Mouse (Mus musculus): ENCODE data around the gene Lbx2.

Lbx2 gene

DNA sequence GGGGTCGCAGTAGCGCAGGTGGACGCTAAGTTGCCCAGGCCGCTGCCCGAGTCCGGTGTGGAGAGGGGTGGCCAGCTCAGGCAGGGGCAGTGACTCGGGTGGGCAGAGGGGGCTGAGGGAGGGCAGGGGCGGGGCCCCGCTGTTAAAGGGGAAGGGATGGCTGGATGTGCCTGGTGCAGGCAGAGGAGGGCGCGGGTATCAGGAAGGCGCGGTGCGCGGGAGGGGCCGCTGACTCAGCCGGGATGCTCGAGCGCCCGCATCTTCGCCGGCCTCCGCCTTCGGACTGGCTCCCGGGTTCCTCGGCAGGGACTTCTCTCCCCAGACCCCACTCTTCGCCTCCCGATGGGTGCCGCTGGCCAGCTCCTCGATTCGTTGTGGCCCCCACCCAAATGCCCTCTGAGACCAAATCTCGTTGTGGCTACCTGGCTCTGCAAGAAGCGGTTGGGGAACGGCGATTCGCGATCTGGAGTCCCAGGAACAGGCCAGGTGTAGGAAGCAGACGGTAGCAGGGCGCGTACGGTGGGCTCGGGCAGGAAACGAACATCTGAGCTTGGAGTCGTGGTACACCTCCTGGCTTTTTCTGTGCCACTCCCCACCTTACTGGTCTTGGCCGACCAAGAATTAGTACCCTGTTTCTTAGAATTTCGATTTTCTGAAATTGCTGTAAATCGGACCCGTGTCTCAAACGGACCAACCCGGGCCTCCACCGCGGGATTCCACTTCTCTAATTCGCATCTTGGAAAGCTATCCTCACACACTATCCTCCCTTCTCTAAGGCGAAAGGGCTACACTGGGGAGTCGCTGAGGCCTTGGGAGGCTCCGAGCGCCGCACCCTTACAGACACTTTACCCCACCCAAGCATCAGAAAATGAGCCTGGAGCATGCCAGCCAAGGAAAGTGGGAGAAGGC lies 15.6 kb upstream of the Lbx2 start:
- DNase-seq (ENCODE audit: low spot score), result no peak

DNA sequence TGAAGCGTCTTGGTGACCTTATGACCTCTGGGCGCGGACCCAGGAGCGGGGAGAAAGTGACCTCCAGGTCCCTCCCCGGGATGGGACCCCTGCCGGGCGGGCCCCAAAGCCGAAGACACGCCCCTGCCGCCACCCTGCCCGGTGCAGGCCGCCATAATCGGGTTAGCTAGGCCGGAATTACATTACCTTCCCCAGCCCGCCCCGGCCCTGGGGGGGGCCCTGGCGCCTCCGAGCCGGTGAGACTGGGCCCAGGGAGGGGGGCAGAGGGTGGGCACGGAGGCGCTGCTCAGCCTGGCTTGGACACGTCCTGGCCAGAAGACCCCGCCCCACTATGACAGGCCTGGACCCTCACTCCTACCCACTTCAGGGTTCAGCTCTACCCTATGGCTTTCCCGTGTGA lies 14.9 kb upstream of the Lbx2 start:
- DNase-seq (ENCODE audit: low spot score), result no peak

DNA sequence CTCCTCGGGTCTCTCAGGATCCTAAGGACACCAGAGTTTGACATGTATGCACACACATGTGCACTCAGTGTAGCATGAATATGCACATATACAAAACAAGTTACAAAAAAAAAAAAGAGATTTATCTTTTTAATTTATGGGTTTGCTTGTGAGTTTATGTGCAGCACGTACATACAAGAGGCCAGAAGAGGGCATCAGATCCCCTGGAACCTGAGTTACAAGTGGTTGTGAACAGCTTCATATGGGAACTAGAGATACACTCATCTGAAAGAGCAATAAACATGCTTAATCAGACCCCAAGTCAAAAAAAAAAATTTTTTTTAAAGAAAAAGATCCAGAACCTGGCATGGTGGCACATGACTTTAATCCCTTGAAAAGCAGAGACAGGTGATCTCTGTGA lies 11.2 kb upstream of the Lbx2 start:
- DNase-seq (ENCODE audit: low spot score), result no peak

DNA sequence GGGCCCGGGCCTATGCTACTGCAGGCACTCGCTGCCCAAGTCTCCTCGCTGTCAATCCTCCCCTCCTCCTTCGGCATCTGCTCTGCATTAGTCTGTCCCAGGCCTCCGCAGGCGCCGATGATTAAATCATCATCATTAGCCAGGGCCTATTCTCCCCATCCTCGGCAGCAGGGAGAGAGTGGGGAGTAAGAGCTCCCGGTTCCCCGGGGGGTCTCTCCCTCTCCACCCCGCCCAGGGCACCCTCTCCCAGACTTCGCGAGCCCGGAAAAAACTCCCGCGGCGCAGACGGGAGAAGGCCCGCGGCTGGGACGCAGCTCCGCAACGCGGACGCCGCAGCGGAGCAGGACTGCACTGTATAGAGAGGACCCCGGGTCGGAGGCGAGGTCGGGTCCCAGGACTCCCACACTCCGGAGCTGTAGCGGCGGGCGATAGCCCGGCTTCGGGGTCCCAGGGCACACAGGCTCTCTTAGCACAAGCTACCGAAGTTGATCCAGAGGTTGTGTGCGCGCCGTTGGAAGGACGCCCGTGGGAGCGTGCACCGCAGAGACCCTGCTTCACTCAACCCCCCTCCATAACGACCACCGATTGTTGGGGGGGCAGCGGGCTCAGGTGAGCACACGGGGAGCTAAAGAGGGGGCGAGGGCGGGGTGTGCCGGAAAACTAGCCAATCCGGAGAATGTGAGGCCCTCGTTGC lies 8.4 kb upstream of the Lbx2 start, which contains the start of gene Pcgf1:
Pcgf1 (plus strand) TSS at position 240 of the 694 bp plus-strand sequence.
- DNase-seq (ENCODE audit: low spot score), result no peak

DNA sequence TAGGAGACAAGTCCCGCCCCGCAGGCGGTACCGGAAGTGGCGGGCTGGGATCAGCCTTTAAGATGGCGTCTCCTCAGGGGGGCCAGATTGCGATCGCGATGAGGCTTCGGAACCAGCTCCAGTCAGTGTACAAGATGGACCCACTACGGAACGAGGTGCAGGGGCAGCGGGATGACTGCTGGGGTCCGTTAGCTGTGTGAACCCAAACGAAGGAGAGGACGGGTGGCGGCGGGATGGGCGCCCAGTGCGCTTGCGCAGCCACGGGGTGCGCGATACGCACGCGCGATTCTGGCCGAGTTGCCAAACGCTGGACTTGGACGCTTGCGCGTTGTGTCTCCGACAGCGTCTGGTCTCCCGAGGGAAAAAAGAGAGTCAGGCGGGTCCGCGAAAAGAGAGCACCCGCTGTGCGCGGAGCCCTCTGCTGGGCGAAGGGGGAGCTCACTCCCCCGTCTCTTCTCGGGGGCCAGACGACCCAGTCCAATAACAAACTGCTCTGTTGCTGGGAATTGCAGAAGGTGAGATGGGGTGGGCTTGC lies 7.8 kb upstream of the Lbx2 start:
- DNase-seq (ENCODE audit: low spot score), result peak; percentile 99

DNA sequence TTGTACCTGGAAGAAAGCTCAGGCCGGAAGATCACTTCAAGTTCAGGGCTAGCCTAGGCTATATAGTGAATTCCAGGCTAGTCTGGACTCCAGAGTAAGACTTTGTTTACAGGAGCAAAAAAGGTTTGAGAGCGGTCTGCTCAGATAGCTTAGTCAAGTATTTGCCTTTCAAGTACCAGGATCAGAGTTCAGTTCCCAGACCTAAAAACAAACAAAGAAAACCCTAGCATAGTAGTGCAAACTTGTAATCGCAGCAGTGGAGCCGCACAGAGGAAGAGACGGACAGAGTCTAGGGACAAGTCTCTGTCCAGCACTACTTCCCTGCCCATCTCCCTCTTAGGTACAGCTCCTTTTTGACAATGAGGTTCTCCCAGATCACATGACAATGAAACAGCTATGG lies 6.0 kb upstream of the Lbx2 start:
- DNase-seq (ENCODE audit: low spot score), result no peak

DNA sequence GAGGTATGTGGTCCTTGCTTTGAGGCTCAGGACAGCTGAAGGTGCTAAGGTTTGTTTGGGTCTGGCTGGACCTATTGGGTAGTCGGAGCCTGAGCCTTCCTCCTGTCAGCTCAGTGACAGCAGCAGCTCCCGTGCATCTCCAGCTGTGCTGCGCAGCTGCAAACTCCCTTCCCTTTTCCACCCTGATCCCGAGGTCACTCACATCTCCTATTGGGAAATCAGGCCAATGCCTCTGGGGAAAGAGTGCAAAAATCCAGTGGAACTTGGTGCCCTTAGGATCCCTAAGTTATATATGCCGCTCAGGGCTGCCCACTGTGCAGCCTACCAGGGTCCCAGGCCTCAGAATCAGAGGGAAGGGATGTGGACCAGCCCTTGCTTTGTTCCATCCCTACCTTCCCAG lies 2.7 kb upstream of the Lbx2 start:
- no peak for DNase-seq (ENCODE audit: low spot score)

DNA sequence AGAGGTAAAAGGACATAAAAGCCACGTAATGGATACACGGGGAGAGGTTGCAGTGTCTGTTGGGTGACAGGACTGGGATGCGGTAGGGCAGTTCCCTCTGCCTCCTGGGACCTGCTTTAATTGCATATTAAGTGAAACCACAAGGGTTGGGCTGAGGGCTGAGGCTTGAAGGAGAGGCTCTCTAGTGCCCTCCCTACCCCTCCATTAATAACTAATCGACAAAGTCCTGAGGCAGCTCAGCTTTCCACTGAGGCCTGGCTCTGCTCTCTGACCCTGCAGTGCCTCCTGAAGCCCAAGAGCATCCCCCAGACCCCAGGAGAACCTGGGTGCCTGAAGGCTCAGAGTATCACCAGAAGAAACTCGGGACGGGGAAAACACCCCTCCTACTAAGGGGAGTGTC lies 1.7 kb upstream of the Lbx2 start:
- DNase-seq (ENCODE audit: low spot score), result no peak

DNA sequence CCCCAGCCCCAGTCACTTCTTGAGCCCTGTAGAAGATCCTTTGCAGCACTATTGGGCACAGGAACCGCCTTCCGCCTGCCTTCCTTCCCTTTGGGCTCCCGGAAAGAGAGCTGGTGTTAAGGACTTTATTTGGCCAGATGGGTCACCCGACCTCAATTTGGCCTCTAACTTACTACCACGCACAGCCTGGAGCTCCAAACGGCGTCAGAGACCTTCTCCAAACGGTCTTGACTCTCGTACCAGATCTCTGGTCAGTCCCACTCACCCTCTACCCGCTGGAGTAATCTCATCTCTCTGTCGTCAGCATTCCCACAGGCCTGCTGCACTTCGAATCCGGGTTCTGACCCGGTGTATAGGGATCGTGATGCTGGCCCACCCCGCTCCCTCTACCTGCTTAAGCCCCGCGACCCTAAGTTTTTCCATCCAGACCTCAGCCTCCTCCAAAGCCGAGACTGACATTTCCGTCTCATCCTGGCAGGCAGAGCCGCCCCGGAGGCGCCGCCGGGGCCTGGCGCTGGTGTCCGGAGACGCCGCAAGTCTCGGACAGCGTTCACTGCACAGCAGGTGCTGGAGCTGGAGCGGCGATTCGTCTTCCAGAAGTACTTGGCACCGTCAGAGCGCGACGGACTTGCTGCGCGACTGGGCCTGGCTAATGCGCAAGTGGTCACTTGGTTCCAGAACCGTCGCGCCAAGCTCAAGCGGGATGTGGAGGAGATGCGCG lies 1.2 kb downstream of the Lbx2 start:
- DNase-seq (ENCODE audit: low spot score), result no peak

DNA sequence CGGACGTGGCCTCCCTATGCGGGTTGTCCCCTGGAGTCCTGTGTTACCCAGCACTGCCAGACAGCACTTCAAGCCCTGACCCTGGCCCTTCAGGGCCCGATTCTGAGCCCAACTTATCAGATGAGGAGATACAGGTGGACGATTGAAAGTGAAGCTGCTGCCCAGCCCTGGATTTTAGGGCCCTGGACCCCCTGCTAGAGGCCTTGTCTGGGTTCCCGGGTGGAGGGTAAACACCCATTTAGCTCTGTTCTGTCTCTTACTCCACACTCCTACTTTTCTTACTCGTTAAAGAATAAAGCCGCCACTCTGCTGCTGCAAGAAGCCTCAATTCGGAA lies 1.7 kb downstream of the Lbx2 start:
- DNase-seq (ENCODE audit: low spot score), result no peak

DNA sequence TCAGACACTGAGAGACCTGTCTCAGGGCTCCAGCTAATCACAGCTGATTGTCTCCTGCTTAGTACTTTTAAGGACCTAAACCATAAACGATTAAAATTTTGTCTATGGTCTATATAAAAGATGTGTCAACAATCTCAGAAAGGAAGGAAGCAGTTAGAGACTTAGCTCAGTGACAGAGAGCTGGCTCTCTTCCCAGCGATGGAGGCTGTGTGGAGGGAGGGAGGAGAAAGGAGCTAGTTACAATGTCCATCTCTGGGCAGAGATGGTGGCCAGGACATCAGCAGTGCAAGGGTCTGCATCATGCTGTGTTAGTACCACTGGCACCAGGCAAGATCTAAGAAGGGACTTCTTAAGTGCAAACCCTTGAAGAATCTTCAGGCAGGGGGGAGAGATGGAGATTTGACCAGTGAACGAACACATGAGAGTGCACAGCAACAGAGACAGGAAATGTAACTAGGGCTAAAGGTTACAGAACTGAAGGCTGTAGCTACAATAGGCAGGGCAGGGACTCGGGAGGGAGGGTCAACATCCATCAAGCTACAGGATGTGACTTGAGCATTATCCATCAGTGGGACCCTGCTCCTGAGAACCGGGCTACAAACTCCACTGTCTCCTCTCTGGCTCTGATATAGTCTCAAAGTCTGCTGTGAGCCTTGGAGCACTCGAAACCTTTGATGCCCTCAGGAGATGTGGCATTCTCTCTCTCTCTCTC lies 6.4 kb downstream of the Lbx2 start:
- DNase-seq (ENCODE audit: low spot score), result no peak

DNA sequence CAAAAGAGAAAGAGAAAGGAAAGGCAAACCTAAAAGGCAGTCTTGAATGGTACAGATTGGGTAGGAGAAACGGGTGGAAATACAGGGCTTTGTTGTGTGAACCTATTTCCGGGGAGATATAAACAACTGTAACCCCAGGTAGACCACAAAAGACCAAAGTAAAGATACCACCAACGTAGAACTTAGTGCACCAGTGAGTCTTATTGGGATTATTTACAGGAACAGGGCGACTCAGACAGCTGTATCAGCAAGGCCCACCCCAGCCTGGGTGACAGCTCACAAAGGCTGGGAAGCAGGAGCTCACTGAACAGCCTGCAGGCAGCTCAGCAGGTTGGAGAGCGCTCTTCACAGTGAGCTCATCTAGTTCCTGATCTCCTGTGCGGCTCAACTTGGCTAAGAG lies 9.8 kb downstream of the Lbx2 start:
- no peak for DNase-seq (ENCODE audit: low spot score)

DNA sequence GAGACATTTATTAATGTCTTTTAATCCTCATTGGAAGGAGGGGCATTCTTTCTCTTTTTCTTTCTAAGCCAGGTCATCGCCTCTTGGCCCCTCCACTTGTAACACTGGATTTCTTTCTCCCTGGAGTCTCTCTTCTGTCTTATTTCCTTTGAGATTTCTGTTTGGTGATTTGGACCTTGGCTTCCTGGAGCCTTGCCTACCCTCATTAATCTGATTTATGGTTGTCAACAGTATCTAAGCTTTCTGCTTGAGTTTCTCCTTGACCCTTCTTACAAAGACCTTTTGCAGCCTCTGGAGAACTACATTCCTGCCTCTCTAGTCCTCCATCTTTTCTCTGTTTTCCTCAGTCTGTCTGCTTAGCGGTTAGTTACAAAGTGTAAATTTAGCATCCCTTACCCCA lies 12.2 kb downstream of the Lbx2 start:
- no peak for DNase-seq (ENCODE audit: low spot score)

DNA sequence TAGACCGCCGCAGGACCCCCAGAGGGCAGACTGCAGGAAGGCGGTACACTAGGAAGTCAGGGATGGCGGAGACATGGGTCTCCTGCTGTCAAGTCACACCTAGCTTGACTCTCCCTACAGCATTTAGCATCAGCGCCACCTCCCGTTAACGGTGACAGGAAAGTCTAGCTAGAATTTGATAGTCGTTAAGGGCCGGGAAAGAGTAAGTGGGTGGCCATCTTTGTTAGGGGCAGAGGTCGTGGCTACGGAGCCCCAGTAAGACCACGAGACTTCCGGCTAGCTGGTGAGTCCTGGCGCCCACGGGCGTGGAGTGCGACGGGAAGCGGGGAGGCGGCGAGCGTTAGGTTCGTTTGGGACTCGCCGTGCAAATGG lies 15.1 kb downstream of the Lbx2 start, which contains the start of the genes Ccdc142 and Gm42688:
Ccdc142 (plus strand) TSS at position 286 of the 372 bp plus-strand sequence.
Gm42688 (plus strand) TSS at position 302 of the 372 bp plus-strand sequence.
- peak; percentile 86 for DNase-seq (ENCODE audit: low spot score)

DNA sequence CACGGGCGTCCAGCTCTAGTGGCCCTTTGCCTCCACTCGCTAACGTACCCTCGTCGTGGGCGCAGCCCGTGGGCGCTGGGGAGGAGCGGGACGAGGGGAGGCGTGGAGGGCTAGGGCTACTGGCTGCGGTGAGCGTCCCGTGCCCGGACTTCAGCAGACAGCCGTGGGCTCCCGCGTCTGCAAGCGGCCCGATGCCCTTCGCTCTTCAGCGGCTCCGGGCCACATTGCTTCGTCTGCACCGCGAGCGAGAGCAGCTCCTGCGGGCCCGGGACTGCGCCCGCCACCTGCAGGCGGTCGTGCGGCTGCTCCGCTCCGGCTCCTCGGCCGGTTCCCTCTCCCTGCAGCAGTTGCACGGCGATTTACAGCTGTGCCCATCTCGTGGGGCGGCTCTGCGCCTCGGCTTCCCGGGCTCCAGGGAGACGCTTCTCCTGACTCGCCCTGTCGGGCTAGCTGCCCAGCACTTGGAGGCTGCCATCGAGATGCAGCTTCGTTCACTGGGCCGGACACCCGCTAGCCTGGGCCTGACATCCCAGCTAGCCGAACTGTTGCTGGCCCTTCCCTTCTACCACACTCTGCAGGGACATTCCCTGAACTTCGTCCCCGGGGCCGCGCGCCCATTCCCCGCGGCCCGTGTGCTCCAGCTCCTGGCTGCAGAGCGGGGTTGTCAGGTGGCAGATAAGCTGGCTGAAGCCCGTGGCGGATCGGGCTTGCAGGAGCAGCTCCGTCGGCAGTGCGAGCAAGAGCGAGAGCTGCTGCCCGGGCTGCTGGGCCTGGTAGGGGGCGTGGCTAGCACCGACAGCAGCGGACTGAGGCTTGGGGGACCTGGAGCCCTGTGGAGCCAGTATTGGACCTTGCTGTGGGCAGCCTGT lies 15.8 kb downstream of the Lbx2 start:
- peak; percentile 62 for DNase-seq (ENCODE audit: low spot score)

DNA sequence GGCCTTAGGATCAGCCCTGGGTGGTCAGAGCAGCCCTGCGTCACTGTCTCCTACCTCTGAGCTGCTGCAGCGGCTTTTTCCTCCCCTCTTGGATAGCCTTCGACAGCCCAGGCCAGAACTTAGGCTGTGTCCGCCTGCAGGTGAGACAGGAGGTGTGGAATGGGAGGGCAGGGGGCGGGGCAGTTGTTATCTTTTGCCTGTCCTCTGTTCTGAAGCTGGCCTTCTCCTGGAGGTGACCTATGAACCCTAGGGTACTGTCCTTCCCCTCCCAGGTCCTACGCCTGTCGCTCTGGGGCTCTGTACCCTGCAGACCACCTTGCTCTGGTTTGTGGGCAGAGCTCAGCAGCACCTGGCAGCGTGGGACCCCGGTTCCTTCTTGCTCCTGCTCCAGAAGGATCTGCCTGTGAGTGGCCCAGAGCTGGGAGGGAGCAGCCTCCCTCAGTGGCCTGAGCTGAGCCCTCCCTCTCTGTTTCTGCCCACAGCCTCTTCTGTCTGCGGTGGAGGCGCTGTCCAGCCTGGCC lies 17.0 kb downstream of the Lbx2 start:
- DNase-seq (ENCODE audit: low spot score), result no peak

DNA sequence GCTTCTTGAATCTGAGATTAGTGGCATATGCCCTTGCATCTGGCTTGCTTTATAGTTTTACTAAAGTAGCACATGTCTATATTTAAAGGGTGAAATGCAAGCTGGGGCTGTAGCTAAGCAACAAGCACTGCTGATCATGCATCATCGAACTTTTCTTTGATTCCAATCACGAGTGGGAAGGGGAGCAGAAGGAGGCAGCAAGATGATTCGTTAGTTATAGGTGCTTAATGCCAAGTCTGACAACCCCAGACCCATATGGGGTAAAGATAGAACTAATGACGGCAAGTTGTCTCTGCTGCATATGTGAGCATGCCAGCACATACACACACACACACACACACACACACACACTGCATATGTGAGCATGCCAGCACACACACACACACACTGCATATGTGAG lies 18.0 kb downstream of the Lbx2 start:
- no peak for DNase-seq (ENCODE audit: low spot score)

DNA sequence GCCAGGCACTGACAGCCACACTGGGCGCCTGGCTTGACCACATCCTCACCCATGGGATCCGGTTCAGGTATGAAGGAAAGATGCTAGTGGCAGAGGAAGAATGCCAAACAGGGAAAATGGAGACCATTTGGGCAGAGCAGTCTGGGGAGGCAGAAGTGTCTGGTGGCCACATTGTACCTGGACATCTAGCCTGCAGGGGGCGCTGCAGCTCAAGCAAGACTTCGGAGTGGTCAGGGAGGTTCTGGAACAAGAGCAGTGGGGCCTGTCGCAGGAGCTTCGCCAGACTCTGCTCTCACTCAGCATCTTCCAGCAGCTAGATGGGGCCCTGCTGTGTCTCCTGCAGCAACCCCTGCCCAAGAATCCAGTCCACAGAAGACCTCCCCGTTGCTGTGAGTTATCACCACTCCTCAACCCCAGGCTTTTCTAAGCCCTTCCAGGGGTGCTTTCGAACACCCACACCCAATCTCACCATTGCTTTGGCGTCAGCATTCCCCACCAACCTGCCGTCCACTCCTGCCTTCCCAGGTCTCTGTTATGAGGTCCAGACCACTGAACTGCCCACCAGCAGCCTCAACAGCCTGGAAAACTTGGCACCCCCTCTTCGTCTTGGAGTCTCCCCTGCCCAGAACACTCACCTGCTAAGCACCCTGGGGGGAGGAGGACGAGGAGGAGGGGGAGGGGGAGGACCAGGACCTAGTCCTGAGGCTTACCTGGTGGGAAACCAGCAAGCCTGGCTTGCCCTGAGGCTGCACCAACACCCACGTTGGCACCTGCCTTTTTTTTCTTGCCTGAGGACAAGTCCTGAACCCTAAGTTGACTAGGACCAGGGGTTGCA lies 21.6 kb downstream of the Lbx2 start:
- DNase-seq (ENCODE audit: low spot score), result peak; percentile 83

DNA sequence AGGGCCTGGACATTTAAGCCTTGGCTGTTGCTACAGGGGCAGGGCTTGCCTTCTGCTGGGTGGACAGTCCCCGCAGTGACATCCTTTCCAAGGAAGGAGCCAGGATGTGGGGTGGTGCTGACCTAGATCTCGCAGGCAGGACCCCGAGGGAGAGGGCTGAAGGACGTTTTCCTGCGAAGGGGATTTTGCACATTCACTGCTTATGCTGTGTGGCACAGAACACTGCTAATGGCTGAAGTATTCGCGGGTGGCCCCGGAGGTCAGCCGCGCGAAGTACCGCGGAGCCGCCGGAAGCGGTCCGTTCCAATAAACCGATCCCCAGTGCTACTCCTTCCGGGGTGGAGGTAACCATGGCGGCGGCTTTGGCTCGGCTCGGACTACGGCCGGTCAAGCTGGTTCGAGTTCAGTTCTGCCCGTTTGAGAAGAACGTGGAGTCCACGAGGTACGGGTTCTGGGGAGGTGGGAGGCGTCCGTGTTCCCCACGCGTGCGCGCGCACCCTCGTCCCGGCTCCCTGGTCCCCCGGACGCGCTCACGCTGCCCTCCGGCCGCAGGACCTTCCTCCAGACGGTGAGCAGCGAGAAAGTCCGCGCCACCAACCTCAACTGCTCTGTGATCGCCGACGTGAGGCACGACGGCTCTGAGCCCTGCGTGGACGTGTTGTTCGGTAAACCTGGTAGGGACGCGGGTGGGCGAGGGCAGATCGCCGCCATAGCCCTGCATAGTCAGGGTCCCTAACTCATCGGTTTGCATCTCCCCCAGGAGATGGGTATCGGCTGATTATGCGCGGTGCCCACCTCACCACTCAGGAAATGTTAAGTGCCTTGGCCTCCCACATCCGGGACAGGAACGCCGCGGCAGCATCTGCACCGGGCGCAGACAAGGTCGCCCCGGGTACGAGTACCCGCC lies 22.8 kb downstream of the Lbx2 start, which contains the start of gene Mrpl53:
Mrpl53 (plus strand) TSS at position 279 of the 907 bp plus-strand sequence.
- DNase-seq (ENCODE audit: low spot score), result no peak
